Mouse (Mus musculus): ENCODE measurements at regions not wholly inside any gene's neighbourhood (a gene's known extent, or its start where the extent isn't known, plus 50 kb on each side); places are given as distances from the start of the nearest gene placed in this dataset.

DNA sequence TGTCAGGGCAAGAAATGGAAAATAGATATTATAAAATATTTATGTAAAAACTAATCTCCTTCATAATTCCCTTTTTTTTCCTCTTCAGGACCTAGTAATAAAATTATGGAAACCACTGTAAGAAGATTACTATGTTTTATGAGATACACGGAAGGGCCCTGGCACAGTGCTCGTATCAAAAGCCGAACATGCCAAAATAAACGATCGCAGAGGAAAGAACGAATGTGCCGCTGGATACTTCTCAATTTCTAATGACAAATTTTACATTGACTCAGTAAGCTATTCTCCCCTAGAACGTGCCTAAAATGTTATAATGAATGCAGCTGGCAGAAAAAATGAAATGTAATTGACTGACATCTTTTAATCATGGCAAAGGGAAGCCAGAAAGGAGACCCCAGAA, 257.4 kb upstream of the Daam1 start:
- DNase-seq: no peak

DNA sequence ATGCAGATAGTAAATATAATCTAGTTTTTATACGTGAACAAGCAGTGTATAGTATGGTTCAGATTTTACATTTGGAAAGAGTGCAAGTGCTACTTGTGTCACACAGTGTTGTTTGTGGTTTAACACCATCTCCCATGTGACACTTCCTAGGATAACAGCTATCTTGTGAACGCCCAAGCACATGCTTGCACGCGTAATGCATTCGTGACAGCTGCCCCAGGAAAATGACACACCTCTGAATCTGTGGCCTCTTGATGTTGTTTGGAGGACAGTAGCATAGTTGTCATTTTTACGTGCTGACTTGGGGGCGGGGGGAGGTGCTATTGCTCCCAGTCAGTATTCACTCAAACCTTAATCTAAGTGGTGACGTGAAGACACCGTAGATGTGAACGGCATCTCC, 256.2 kb upstream of the Daam1 start:
- DNase-seq: no peak

DNA sequence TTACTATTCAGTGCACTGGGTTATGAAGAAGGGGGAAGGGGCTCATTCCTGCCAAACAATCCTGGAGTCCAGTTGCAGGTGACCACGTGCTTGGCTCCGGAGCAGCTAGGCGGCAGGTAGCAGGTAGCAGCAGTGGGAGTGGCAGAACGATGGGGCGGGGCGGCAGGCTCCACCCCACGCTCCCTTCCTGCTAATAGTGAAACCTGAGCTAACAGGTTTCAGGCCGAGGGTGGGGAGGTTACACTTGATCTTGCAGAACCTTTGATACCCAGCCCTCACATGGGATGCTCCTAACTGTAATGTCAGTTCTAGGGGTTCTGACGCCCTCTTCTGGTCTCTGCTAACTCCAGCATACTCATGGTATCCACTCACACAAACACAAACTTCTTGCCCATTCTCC, 253.5 kb upstream of the Daam1 start:
- DNase-seq: peak; percentile 73 to 82

DNA sequence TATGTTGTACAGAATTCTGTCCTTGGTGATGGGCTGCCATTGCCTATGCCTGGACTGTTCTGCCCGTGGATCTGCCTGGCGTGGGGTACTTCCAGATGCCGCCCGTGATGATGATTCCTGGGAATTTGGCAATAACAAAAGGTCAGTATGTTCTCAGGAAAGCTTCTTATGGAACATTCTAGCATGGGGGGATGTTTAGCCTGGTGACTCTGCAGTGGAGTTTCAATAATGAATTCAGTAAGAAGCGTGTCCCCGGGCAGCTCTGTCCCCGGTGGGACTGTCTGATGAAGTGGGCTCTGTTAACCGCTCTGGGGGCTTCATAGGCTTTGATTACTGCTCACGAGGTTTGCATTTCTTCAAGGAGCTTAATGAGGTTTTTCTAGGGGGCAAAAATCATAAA, 252.9 kb upstream of the Daam1 start:
- DNase-seq: no peak

DNA sequence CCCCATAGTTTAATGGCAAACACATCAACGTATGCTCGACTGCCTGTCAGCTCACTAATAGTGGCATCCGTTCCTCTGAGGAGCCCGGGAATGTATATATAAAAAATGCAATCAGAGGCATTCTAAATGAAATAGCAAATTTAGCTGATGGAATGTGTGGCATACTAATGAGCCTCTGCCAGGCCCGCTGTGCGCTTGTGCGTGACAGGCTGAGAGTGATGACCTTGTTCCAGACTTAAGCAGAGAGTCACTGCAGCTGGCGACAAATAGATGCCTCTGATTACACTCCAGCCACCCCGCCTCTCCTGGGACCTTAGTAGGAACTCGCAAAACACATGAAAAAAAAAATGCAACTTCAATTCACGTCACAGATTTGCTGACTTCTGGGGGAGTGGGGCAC, 252.0 kb upstream of the Daam1 start:
- DNase-seq: peak; percentile 46 to 63

DNA sequence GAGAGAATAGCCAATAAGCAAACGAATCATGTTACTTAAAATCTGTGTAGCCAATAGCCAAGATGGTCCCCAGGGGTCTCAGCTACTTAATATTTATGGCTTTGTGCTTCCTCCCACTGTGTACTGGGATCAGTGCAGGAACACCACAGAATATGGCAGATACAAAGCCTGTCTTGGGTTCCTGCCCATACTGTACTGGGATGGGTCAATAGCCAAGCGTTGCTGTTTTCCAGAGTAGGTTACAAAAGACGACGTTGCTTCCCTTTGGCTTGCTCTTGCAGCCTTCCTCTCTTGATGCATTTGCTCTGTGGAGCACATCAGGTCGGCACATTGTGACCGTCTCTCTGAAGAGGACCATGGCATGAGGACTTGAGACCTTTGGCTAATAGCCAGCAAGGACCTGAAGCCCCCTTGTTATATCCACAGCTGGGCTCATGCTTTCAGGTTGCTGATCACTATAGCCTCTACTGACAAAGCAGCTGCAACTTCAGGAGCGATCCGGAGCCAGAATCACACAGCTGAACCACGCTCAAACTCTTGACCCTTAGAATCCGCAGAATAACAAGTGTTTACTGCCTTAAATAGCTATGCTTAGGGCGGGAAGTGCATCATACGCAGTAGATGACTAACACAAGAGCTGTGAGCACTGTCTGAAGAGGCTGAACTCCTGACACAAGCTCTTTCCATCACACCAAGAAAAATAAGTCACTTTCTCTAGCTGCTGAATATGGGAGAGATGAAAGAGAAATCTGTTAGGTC, 250.2 kb upstream of the Daam1 start:
- peak; percentile 13 to 32 for DNase-seq

DNA sequence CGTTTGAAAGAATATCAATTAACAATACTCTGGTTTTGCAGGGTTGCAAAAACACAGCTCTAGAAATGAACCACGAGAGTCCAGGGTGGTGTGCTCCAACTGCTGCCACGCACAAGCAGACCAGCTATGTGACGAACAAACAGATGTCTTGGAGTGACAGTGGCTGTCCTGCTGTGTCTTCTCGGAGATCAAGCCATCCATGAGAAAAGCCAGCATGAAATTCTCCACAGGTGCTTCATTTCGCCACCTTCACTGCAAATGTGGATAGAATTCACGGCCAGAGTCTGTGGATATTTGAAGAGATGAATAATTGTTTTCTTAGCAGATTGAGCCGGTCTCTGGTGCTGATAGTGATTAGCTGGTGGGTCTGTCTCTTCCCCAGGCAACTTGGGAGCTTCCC, 246.3 kb upstream of the Daam1 start:
- DNase-seq: no peak

DNA sequence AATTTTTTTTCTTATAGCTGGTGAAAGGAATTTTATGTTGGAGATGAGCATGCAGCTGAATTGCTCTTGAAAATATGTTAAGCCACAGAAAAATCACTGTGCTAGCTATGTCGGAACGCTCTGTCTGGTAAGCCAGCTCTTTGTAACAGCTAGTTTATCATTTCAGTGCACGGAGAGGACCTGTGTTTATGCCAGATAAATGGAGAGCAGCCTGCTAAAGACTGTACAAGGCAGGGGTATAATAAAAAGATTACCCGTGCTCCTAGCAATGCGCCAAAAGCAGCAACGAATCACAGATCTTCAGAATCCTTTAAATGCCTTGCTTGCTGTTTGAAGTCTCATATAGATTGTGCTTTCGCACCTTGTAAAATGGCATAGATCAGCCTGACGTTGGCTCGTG, 232.2 kb upstream of the Daam1 start:
- no peak for DNase-seq

DNA sequence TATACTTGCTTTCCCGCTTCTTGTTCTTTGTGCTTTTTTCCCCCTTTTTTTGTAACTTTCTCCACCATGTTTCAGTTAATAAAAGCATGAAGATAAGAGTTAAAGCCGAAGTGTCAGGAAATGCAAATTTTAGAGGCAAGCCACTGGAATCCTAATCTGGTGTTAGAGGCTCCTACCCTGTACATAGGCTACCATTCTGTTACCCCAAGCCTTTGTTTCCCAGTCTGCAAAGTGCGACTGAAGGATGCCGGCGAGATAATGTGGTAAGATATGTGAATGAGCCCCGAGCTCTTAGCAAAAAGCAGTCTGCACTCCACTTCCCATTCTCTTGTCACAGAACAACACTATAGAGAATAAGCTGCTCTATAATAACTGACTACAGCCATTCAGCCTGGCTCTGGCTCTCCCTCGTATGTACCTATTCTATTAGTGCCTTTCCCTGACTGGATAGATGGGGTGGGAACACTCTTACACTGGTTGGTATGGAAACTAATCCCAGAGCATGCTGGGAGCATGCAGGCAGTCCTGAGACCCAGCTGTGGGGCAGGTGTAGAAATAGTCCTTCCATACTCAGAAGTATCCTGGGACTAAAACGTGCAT, 229.7 kb upstream of the Daam1 start:
- DNase-seq: no peak

DNA sequence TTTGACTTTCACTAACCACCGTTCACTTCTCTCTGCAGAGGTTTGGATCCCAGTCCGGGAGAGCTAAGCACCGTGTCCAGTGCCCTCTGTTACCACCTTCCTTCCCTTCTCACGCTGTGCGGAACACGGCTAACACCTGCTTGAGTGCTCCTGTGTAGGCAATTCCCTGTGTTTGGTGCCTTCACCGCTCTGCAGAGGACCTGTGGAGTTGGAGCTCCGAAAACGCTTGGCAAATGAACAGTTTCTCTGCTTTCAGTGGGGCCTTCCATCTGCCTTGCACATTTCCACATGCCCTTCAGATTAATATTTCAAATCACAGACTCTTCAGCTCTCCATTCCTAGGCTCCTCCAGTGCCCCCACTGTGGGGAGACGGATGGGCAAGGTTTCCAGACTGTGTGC, 227.7 kb upstream of the Daam1 start:
- no peak for DNase-seq

DNA sequence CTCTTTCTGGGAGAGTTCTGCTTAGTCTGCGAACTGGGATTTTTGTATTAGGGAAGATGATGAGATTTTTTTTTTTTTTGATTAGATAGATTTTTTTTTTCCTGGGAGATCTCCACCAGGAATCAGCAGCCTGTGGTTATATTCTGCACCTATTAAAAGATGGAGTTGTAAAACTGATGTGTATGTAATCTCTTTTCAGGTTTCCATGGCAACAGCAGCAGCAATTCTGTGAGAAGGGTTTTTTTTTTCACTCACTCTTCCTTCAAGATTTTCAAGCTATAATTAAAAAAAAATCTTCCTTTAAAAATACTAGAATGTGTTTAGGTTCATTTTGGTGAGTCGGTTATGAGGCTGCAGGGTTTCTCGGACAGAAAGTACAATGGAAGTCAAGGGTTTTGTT, 224.5 kb upstream of the Daam1 start:
- no peak for DNase-seq

DNA sequence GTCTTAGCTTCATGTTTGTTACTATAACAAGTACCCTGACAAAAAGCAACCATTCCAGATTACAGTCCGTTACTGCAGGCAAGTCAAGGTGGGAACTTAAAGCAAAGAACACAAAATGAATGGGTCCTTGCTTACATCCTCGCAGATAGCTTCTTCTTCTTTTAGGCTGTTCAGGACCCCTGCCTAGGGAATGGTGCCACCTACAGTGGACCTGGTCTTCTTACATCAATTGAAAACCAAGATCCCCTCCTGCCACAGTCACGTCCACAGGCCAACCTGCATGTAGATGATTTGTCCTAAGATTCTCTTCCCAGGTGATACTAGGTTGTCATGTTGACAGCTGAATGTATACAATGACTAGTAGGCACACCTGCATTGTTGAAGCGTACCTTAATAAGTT, 222.9 kb upstream of the Daam1 start:
- DNase-seq: no peak

DNA sequence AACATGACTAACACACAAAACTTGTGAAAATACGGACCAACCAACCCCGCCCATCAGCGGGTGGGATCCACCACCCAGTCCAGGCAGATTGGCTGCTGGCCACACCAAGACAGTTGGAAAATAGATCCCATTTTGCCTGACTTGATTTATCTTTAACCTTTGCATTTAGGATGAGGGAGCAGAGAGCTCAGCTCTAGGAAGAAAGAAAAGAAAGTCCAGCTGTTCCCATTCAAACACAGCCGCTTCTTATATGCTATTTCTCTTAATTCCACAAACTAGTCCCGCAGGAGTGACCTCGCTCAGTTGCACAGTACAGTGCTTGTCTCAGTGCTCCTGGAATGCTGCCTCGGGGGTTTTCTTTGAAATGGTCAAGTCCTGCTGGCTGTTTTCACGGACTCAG, 217.6 kb upstream of the Daam1 start:
- peak; percentile 78 to 86 for DNase-seq

DNA sequence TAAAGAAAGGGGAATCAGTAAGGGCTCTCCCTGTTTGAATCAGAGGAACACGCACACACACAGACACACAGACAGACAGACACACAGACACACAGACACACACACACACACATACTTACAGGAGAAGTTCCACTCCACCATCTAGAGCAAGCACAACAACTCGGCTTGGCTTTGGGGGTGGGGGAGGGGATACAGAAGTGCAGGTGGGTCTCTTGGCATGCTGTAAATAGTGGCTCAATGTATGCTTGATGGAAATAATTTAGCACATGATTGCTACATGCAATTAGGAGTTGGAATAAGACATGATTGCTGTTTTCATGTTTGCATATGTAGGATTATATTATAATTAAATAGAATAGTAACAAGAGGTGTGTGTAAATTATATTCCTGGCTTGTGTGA, 215.9 kb upstream of the Daam1 start:
- DNase-seq: no peak

DNA sequence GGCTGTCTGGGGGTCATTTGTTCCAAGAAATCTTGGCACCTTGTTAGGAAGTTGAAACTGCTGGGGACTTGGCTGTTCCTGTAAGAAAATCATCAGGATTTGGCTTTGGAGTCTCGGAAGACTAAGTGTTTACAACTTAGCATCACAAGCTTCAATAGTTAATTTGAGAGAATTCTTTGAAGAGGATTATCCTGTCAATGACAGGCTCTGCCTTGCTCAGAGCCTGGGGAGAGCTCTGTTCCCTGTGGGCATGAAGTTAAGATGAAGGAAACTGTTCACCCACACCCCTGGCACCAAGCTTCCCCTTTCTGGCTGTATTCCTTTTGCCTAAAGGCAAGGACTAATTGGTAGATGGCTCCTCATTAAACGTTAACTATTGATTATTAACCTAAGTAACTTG, 215.5 kb upstream of the Daam1 start:
- no peak for DNase-seq

DNA sequence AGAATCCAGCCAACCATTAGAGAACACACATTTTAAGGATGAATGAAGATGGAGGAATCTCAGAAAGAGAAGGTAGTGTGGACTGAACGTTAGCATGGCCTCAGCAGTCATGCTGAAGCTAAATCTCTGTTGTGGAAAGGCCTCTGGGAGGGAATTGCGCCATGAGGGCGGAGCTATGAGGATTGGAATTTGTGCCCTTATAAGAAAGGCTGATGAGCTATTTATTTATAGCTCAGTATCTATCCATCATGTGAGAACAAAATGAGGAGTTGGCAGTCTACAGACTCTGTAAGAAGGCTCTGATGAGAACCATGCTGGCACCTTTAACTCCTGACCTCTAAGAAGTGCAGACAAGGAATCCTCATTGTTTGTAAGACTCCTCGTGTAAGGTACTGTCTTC, 214.8 kb upstream of the Daam1 start:
- no peak for DNase-seq

DNA sequence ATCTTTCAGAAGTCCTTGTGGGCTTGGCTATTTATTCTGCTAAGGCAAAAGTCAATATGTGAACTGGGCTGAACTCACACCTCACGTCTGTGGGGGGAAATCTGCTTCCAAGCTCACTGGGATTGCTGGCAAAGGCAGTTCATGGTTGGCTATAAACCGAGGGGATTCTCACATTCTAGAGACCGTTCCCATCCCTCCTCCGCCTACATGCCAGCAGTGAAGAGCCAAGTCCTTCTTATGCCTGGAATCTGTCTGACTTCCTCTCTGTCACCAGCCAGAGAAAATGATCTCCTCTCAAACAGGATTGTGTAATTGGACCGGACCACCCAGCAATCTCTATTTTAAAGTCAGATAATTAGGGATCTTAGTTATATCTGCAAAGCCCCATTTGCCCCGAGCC, 212.4 kb upstream of the Daam1 start:
- no peak for DNase-seq

DNA sequence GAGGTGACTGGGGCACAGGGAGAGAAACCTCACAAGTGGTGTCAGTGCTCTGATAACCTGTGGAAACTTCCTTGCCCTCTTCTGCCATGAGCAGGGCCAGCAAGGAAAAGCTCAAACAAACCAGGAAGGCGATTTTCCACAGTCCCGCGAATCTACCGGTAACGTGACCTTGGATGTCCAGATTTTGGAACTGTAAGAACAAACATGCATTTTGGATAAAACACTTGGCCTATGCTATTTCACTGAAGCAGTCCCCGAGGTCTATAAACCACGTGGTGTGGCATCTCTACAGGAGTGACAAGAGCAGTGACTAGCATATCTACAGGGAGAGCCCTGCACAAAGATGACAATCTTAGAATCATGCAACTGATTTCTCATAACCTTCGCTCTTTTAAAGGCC, 211.9 kb upstream of the Daam1 start:
- no peak for DNase-seq

DNA sequence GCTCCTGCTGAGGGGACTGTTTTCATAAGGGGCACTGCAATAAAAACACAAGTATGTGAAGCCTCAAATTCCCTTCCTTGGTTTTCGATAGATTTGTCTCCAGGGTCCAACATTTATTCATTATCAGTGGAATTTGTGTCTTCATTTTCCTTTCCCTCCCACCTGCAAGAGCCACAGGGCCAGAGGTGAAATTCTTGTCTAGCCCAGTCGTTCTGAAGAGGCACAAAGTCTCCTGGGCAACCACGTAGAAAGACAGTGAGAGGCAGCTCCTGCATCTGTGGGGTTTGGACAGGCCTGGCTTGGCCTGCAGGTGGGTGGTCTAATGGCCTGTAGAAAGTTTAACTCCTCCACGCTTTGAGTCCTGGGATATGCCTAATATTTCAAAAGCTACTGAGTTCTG, 211.3 kb upstream of the Daam1 start:
- DNase-seq: no peak

DNA sequence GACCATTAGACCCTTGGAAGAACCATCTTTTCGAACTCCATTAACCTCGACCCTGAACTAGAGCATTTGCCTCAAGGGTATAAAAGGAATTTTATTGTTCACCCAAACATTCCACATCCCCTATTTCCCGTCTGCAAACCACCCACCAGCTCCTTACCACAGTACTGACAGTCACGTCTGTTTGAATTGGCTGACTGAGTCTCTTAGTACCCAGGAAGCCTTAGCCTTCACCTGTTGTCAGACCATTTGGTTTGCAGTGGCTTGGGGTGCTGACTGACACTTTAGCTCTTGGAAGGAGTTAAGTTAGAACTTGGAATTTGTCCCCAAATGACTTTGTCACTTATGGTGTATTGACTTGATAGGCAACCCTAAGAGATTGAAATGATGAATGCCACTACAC, 209.3 kb upstream of the Daam1 start:
- no peak for DNase-seq

DNA sequence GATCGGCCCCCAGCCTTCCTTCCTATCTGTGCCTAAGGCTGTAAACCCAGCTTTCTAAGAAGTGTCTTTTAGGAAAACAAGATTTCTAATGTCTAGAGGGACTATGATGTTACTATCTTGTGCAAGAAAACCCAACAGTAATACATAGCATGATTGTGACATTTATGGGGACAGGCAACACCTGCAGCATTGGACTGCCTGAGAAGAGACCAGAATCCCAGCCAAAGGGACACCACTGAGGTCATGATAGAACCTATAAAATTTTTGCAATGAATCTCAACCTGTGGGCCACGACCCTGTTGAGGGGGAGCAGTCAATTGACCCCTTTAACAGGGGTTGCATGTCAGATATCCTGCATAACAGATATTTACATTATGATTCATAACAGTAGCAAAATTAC, 208.1 kb upstream of the Daam1 start:
- peak; percentile 54 to 55 for DNase-seq

DNA sequence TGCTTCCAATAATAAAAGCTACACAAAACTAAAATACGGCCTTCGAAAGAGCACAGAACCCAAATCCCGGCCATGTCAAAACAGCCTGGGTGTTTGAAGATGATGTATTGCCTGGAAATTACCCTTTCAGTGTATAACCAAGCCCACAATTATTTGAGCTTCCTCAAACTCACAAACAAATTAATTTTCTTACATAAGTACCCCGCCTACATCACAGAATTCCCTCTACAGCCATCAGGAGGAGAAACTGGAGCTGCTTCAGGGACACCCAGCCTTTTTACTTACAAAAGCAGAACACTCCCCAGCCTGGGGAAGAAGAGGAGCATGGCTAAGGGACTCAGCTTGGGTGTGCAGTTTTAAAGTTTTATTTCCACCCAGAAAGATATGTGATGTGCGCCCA, 207.6 kb upstream of the Daam1 start:
- DNase-seq: no peak

DNA sequence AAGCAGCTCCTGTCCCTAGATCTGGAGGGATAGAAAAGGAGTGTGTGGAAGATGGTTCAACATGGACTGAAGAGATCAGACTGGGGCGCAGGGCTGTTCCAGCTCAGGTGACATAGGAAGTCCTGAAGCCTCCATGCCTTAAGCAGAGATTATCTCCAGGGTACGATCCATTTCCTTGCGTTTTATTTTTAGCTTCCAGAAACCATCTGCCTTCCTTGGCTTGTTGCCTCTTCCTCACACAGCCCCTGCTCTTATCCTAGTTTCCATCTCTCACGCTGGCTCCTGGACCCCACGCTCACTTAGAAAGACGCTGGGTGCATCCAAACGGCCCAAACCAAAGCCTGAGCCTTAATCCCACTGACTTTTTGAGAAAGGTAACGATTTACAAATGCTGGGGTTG, 206.8 kb upstream of the Daam1 start:
- DNase-seq: no peak

DNA sequence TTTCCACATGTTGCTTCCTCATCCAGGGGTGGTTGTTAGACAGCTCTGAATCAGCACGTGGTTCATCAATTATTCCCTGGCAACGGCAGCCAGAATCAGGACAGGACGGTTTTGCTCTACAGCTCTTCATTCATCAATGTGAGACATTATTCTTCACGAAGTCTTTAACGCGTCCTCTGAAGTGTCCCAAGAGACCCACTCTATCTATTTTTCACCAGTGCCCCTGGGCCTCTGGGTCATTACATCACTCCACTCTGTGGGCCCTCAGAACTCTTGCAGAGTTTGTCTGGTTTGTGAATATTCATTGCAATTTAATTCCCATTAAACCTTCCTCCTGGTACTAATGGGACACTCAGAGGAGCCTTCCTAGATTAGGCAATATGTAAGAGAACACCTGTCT, 206.2 kb upstream of the Daam1 start:
- DNase-seq: no peak

DNA sequence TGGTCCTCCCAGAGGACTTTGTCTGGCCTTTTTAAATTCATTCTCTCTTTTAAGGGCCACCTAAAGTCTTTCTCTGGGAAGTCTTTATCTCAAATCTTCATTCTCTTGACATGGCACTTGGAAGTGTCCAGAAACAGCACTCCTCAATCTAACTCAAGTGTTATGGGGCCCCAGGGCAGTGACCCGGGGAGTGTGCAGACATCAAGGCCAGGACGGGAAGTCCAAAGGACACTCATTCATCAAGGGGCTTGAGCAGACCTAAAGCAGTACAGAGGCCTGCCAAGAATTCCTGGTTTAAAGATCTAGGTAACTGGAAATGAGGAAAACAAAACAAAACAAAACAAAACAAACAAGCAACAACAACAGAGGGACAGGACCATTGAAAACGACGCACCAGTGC, 205.8 kb upstream of the Daam1 start:
- no peak for DNase-seq

Data from kidney, postnatal 4 days (tissue).